Mouse (Mus musculus) v-Abl transformed pro-B cells (cell line): ENCODE results near the gene Eef1g.

Experiments
- in situ Hi-C, 2 experiments: fragments of 400-800 bp; cut with MboI; formaldehyde crosslinking; loops; one replicate each; pipeline ENCODE4 v1.15.1; 2025; ENCODE audit not compliant: unreplicated experiment in 2 of 2

Eef1g gene

GRCm38 (mm10) chr19:8943047-8943446 is 23.8 kb upstream of the Eef1g start:
- in situ Hi-C loops = loop anchor here in 1 of 2 experiments (25.0 kb wide), 1 partner anchor 206 kb away; the partner anchor contains the start of genes 1700092M07Rik, Stx5a and Wdr74

- in situ Hi-C loops = loop anchor here in 1 of 2 experiments (25.0 kb wide), 1 partner anchor 207 kb away; the partner anchor contains the start of genes 1700092M07Rik, Stx5a and Wdr74
These were observed 22.8 kb upstream of the Eef1g start for GRCm38 (mm10) chr19:8944062-8944461.

GRCm38 (mm10) chr19:8944750-8945149 is 22.1 kb upstream of the Eef1g start:
- in situ Hi-C loops = loop anchor here in 1 of 2 experiments (25.0 kb wide), 1 partner anchor 207 kb away; the partner anchor contains the start of genes 1700092M07Rik, Stx5a and Wdr74

DNA sequence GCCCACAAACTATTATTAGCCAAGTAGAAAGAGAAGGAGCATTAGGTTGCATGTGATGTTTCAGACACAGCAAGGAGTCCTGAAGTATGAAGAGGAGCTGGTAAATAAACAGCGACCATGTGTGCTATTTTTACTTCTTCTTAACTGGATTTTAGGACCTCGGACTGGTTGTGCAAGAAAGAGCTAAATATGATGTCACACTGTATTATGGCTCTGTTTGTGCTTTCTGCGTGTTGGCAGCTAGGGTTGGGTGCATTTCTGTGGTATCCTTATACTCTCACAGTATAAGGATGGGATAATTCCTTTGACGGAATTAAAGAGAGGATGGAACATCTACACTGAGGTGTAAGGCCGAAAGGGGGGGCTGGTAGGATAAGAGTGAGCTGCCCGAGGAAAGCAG is 21.6 kb upstream of the Eef1g start:
- in situ Hi-C loops = loop anchor here in 1 of 2 experiments (25.0 kb wide), 1 partner anchor 208 kb away; the partner anchor contains the start of genes 1700092M07Rik, Stx5a and Wdr74

DNA sequence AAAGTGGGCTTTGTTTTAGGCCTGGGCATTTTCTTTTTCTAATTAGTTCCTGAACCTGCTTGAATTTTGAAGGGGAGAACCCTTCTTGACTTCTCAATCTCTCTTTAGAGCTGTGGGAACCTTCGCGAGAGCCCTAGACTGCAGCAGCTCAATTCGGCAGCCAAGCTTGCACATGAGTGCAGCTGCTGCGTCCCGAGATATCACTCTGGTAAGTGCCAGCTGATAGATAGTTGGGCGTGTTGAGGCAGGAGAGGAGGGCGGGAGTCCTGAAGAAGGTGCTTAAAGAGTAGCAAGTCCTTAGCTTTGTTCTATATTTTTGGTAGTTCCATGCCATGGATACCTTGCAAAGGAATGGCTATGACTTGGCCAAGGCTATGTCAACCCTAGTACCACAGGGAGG is 19.9 kb upstream of the Eef1g start:
- in situ Hi-C loops = loop anchor here in 1 of 2 experiments (25.0 kb wide), 1 partner anchor 210 kb away; the partner anchor contains the start of genes 1700092M07Rik, Stx5a and Wdr74

DNA sequence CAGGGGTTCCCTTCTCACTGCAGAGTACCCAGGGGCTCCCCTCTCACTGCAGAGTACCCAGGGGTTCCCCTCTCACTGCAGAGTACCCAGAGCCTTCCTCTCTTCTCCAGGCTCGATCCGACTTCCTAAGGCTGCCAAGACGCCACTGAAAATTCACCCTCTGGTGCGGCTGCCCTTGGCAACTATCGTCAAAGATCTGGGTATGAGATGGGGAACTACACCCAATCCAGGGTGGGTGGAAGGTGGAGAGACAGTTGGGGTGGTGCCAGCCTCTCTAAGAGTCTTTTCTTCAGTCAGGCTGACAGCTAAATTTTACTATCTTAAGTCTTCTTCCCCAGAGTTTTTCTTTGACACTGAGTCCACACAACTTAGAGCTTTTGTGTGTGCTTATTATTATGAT is 16.7 kb upstream of the Eef1g start:
- in situ Hi-C loops = loop anchor here in 1 of 2 experiments (25.0 kb wide), 1 partner anchor 88 kb away; the partner anchor contains the start of genes Lrrn4cl and Ubxn1

DNA sequence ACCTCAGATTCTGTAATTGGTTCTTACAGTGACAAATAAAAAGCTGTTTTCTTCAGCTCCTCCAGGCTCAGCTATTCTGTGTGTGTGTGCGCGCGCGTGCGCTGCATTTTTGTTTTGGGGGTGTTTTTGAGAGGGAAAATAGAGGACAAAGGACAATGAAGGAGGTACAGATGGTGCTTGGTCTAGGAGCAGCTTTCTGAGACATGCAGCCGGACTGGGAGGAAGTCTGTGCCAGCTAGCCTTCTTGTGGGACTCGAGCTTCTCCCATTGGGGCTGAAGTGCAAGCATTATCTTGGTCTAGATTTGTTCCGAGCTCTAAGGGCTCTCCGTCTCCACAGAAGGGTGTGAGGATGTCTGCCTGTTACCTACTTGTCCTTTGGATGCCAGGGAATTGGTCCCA is 14.6 kb upstream of the Eef1g start:
- in situ Hi-C loops = loop anchor here in 1 of 2 experiments (25.0 kb wide), 1 partner anchor 90 kb away; the partner anchor contains the start of genes Lrrn4cl and Ubxn1

DNA sequence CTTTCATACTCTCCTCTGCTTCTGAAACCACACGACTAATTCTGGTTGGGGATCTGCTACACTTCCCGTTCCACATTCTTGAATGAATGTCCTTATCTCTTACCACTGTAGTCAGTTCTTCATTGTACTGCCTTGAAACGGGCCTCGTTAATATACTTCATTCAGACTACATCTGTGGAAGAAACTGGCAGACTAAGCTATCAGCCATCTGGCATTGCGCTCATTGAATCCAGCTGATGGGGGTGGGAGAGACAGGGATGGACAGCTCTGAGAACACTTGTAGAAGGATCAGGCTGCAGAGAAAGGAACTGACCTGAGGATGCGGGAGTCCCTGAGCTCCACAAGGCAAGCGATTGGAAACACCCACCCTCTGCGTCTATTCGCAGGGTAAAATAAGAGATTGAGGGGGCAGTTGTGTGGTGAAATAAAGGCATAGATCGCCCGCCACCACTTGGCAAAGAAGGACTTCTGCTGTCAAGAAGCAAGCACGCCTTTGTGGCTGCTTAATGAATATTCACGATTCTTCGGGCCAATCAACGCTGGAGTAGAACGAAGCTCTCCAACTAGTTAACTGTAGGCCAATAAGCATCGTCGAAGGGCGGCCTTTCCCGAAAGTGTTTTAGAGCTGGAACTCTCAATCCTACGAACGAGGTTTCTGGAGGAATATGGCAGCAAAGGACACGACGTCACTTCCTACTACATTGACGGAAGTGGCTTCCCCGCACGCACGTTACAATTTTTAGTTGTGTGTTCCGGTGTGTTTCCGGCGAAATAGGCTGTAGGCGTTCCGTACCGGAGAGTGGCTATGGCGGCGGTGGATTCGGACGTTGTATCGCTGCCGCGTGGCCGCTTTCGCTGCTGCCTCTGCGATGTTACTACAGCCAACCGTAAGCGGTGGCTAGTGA is 13.5 kb upstream of the Eef1g start, which contains the start of gene Tut1:
Tut1 (plus strand) TSS at position 713 of the 905 bp plus-strand sequence.
- in situ Hi-C loops = loop anchor here in 1 of 2 experiments (25.0 kb wide), 1 partner anchor 91 kb away; the partner anchor contains the start of genes Lrrn4cl and Ubxn1

- in situ Hi-C loops = loop anchor here in 1 of 2 experiments (25.0 kb wide), 1 partner anchor 92 kb away; the partner anchor contains the start of genes Lrrn4cl and Ubxn1
These were observed 12.7 kb upstream of the Eef1g start for GRCm38 (mm10) chr19:8954171-8954570.

DNA sequence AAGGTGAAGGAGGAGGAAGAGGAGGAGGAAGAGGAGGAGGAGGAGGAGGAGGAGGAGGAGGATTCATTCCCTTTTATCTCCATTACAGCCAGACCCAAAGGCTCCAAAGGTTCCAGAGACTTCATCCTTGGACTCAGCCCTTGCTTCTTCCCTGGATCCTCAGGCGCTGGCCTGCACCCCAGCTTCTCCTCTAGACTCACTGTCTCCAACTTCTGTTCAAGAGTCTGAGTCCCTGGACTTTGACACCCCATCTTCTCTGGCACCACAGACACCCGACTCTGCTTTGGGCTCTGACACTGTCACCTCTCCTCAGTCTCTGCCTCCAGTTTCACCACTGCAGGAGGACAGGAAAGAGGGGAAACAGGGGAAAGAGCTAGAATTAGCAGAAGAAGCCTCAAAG is 4.6 kb upstream of the Eef1g start:
- in situ Hi-C loops = loop anchor here (5.0 to 25.0 kb wide), 2 partner anchors 80 to 100 kb away; partner anchors contain the start of genes Gm49403 (in 1 of the 2), Lbhd1 (in 1 of the 2), Lrrn4cl (in 1 of the 2) and Ubxn1 (in 1 of the 2)

DNA sequence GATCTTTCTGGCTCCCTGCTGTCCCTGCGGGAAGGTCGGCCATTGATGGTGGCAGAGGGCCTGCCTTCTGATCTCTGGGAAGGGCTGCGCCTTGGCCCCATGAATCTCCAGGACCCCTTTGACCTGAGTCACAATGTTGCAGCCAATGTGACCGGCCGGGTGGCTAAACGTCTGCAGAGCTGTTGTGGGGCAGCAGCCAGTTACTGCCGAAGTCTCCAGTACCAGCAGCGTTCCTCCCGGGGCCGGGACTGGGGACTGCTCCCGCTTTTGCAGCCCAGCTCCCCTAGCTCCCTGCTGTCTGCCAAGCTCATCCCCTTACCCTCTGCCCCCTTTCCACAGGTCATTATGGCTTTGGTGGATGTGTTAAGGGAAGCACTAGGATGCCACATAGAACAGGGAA is 1.8 kb upstream of the Eef1g start:
- in situ Hi-C loops = loop anchor here in 1 of 2 experiments (25.0 kb wide), 1 partner anchor 103 kb away; the partner anchor contains the start of genes Lrrn4cl and Ubxn1

GRCm38 (mm10) chr19:8965771-8966170 is 1.1 kb upstream of the Eef1g start:
- in situ Hi-C loops = loop anchor here in 1 of 2 experiments (25.0 kb wide), 1 partner anchor 103 kb away; the partner anchor contains the start of genes Lrrn4cl and Ubxn1

GRCm38 (mm10) chr19:8966198-8966589 is 647 bp upstream of the Eef1g start:
- in situ Hi-C loops = loop anchor here in 1 of 2 experiments (25.0 kb wide), 1 partner anchor 104 kb away; the partner anchor contains the start of genes Lrrn4cl and Ubxn1

GRCm38 (mm10) chr19:8967373-8967743 is 517 bp downstream of the Eef1g start:
- in situ Hi-C loops = loop anchor here in 1 of 2 experiments (25.0 kb wide), 1 partner anchor 105 kb away; the partner anchor contains the start of genes Lrrn4cl and Ubxn1

DNA sequence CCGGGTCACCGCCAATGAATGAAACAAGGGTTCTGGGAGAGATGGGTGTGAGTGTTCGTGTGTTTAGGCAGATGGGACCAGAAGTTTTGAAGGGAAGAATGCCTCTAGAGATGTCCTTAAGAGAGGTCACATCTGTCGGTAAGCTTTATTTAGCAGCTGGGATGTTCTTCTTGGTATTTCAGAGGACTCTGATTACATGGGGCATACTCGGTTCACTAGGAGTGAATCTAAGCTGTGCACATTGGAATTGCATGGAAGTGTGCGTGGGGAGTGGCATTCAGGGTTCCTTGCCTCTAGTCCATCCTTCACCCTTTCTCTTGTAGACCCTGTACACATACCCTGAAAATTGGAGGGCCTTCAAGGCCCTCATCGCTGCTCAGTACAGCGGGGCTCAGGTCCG is 1.1 kb downstream of the Eef1g start:
- in situ Hi-C loops = loop anchor here in 1 of 2 experiments (25.0 kb wide), 1 partner anchor 106 kb away; the partner anchor contains the start of genes Lrrn4cl and Ubxn1

DNA sequence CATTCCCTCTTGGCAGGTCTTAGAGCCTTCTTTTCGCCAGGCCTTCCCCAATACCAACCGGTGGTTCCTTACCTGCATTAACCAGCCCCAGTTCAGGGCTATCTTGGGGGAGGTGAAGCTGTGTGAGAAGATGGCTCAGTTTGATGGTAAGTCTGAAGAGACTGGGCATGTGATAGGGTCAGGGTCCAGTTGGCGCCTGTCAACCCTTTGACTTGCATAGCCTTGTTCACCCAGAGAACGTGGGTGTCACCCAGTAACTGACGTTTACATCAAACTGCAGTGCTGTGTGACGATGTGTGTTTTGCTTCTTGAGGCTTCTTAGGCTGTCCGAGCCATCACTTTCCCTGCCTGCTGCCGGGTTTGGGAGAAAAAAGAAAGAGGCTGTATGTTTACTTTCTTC is 5.7 kb downstream of the Eef1g start:
- in situ Hi-C loops = loop anchor here (5.0 to 25.0 kb wide), 2 partner anchors 110 to 115 kb away; partner anchors contain the start of genes Lrrn4cl (in 1 of the 2) and Ubxn1 (in 1 of the 2)

- in situ Hi-C loops = loop anchor here (5.0 to 25.0 kb wide), 3 partner anchors 112 to 412 kb away; partner anchors contain the start of genes Lrrn4cl (in 1 of the 2) and Ubxn1 (in 1 of the 2)
These were observed 7.8 kb downstream of the Eef1g start for GRCm38 (mm10) chr19:8974638-8975037.

- in situ Hi-C loops = loop anchor here in 1 of 2 experiments (25.0 kb wide), 1 partner anchor 413 kb away; no protein-coding TSS in a partner anchor
These were observed 8.7 kb downstream of the Eef1g start for GRCm38 (mm10) chr19:8975491-8975890.

- in situ Hi-C loops = loop anchor here in 1 of 2 experiments (25.0 kb wide), 1 partner anchor 414 kb away; no protein-coding TSS in a partner anchor
These were observed 9.7 kb downstream of the Eef1g start for GRCm38 (mm10) chr19:8976535-8976934.

- in situ Hi-C loops = loop anchor here in 1 of 2 experiments (25.0 kb wide), 1 partner anchor 418 kb away; no protein-coding TSS in a partner anchor
These were observed 13.9 kb downstream of the Eef1g start for GRCm38 (mm10) chr19:8980771-8981170.
